Mouse (Mus musculus) layer of hippocampus, postnatal 25 days (tissue): Measurements from ENCODE around the gene Fndc5. TPM values are rescaled to one million over a fixed set of nuclear protein-coding genes. Genes with fewer than 3 reads are reported as not detected.

Source experiments
- DNase-seq, 2 experiments: peaks; one replicate each; pipeline ENCODE4 v3.0.0; 2022; ENCODE audit warnings: mixed read lengths in 2 of 2, low spot score in 1 of 2; ENCODE audit errors: extremely low spot score in 1 of 2
- total RNA-seq, 2 experiments: library from RNA; stranded (reverse); gene quantifications; 2 replicates each; pipeline ENCODE4 v1.2.3; 2021

Fndc5 gene
- total RNA-seq: 10 to 100 TPM; 85.1 to 86.0 TPM

- no peak for DNase-seq
These were observed at the start of gene Fndc5 for GRCm38 (mm10) chr4:129136579-129137391. Gene Fndc5, plus strand, starts transcription at chr4:129136999.

DNA sequence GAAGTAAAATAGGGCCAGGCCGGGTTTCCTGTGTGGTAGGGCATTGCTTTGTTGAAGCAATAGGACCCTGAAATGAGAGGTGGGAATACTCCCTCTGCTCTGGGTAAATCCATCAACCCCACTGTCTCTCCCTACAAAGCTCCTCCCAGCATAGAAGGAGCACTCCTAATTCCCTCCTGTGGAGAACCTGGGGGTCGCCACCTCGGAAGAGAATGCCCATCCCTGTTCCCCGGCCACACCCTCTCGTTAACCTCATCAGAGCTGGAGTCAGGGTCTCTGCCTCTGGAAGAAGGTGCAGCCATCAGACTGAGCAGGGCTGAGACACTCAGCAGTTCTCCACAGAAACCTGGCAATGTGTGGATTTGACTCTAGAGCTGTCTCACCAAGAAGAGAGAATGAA lies 48.9 kb upstream of the Fndc5 start:
- no peak for DNase-seq

GRCm38 (mm10) chr4:129095276-129095675 lies 41.5 kb upstream of the Fndc5 start:
- DNase-seq: no peak

- DNase-seq: no peak
These were observed 39.8 kb upstream of the Fndc5 start for GRCm38 (mm10) chr4:129097006-129097405.

GRCm38 (mm10) chr4:129102133-129102829 lies 34.5 kb upstream of the Fndc5 start:
- DNase-seq: no peak

- no peak for DNase-seq
These were observed 31.4 kb upstream of the Fndc5 start, which contains the start of gene Tmem54 for GRCm38 (mm10) chr4:129105356-129105755. Gene Tmem54, plus strand, starts transcription at chr4:129105548.

GRCm38 (mm10) chr4:129106073-129106472 lies 30.7 kb upstream of the Fndc5 start:
- DNase-seq: no peak

DNA sequence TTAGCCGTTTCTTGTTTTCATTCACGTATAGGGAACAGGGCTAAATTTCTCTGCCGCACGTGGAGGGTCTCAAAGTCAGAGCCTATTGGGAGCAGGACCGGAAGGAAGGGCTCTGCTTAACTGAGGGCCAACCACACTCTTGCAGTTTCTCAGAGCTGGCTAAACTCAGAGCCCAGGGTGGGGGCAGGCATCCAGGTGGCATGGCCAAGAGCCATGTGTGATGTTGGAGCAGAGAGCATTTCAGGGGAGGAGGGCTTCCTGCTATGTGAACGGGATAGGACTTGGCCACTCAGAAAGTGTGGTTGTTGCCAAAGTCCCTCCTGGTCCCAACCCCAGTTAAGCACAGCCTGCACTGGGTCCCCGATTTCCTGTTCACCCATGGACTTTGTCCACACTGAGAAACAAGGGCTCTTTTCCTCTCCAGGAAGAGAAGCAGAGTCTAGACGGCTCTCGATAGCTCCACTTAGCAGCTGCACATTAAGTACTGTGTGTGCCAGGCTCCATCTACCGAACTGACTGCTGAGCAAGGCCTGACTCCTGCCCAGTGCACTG lies 29.4 kb upstream of the Fndc5 start:
- no peak for DNase-seq

DNA sequence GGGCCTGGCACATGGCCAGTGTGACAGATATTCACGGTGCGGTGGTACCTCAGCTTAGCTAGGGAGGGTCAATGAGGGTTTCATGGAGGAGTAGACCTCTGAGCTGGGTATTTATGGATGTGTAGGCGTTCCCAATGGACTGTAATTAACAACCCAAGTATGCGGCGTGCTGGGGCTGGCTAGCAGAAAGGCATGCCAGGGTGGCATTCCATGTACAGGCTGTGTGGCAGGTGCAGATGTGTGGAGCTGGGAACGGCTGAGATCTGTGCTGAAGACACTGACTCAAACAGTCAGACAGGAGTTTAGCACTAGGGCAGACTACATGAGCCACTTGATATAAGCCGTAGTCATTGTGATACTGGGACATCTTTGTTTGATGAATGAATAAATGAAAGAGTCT lies 28.2 kb upstream of the Fndc5 start:
- no peak for DNase-seq

DNA sequence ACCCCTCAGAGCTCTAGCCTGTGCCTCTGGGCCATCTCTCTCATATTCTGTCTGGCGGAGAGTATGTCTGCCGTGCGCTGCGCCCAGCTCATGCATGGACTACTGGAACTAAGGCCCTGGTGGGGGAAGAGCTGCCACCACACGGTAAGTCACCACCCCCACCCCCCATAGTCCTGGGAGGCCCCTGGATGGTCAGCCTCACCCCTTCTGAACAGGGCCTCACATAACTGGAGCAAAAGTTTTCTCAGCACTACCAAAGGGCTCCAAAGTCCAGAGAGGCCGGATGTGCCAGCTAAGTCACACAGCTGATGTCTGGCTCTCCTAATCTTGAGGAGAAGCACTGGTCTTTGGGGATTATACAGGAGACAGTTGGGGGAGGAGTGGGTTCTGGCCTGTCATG lies 26.0 kb upstream of the Fndc5 start:
- no peak for DNase-seq

GRCm38 (mm10) chr4:129111350-129111749 lies 25.4 kb upstream of the Fndc5 start:
- no peak for DNase-seq

DNA sequence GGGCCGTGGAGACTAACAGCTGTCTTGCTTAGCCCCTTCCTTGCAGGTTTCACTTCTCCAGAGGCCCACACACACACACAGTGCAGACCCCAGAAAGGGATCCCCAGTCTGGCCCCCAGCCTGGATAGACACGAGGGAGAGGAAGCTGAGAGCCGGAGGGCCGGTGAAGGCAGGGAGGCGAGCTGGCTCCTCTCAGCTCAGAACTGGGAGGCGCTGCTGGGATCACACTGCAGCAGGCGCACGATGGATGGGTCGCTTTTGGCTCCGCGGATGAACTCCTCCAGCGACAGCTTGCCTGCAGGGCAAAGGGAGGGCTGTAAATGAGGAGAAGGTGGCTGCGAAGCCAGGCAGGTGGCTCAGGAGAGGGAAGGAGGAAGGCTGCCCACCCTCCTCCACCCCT lies 24.6 kb upstream of the Fndc5 start:
- no peak for DNase-seq

DNA sequence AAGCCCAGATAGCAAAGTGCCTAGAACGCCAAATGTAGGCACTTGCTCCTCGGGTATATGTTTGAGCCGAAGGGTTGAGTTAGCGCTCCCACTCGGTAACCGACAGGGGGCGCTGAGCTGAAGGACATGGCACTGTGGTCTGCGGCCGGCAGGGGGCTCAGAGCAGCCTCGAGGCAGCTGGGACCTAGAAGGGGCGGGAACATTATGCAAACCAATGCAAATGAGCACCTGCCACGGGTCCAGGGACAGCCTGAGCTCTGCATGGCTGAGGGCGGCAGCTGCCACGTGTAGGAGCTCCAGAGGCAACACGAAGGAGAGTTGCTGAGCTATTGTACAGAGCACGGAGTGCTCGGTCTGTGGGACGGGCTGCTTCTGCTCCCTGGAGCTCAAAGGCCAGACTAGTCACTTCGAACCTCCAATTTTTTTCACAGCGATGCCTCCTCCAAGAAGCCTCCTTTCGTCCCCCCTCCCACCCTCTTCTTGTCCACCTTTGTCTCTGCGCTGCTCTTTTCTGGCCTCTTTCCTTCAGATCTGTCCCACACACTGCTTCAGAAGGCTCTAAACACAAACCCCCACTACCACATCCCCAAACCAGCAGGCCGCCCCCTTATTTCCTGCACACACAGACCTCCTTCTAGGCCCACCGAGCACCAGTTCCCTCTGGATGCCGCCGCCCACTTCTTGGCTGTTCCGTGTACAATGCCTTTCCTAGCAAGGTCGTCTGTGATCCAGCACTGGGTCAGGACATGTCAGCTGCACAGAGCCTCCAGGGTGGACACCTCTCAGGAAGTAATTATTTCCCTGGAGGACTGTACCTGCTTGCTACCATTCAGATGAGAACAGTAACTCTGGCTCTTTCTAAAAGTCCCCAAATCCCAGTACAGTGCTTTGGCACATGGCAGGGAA lies 23.5 kb upstream of the Fndc5 start:
- DNase-seq: peak; percentile 76 to 89

GRCm38 (mm10) chr4:129116703-129117102 lies 20.1 kb upstream of the Fndc5 start:
- DNase-seq: no peak

- no peak for DNase-seq
These were observed 18.9 kb upstream of the Fndc5 start for GRCm38 (mm10) chr4:129117720-129118510.

GRCm38 (mm10) chr4:129119708-129120107 lies 17.1 kb upstream of the Fndc5 start:
- no peak for DNase-seq

GRCm38 (mm10) chr4:129120520-129121445 lies 16.0 kb upstream of the Fndc5 start:
- peak; percentile 70 for DNase-seq

GRCm38 (mm10) chr4:129121569-129122086 lies 15.2 kb upstream of the Fndc5 start, which contains the start of gene Hpca:
Gene Hpca, minus strand, starts transcription at chr4:129122036.
- no peak for DNase-seq
